Mouse (Mus musculus) MEL (cell line): ENCODE measurements at regions not wholly inside any gene's neighbourhood (a gene's known extent, or its start where the extent isn't known, plus 50 kb on each side); places are given as distances from the start of the nearest gene placed in this dataset.

Experiments used
- DNase-seq: peaks from one replicate; pipeline ENCODE4 v3.0.0; 2011; ENCODE audit warnings: low read depth, low spot score
- H3K27ac ChIP-seq: 2 replicates; pipeline ENCODE4 v1.5.1; 2012; ENCODE audit warnings: low read depth, mild to moderate bottlenecking, control low read depth, low read length, moderate library complexity; ENCODE audit not compliant: control insufficient read depth
- H3K27me3 ChIP-seq, 2 experiments: fragments of 150-350 bp in 1 of 2; sonication (generic) in 1 of 2; 2 replicates each; pipeline ENCODE4 v1.6.1; 2012; ENCODE audit warnings: low read length in 2 of 2, mild to moderate bottlenecking in 2 of 2, improper control_type of control experiment in 1 of 2, moderate library complexity in 1 of 2; ENCODE audit not compliant: insufficient read depth in 2 of 2, control insufficient read depth in 1 of 2
- H3K36me3 ChIP-seq, 2 experiments: 2 replicates each; pipeline ENCODE4 v1.6.1; 2012 to 2014; ENCODE audit warnings: low read length in 2 of 2, improper control_type of control experiment in 1 of 2, inconsistent platforms in 1 of 2, mild to moderate bottlenecking in 1 of 2; ENCODE audit not compliant: insufficient read depth in 2 of 2, control insufficient read depth in 1 of 2
- H3K4me1 ChIP-seq, 2 experiments: fragments of 150-350 bp in 1 of 2; sonication (generic) in 1 of 2; 2 replicates each; pipeline ENCODE4 v1.6.1; 2012; ENCODE audit warnings: low read length in 2 of 2, improper control_type of control experiment in 1 of 2, mild to moderate bottlenecking in 1 of 2; ENCODE audit not compliant: insufficient read depth in 2 of 2, control insufficient read depth in 1 of 2
- H3K4me3 ChIP-seq, 2 experiments: fragments of 150-350 bp in 1 of 2; sonication (generic) in 1 of 2; 2 replicates each; pipeline ENCODE4 v1.5.1; 2012; ENCODE audit warnings: low read depth in 2 of 2, low read length in 2 of 2, mild to moderate bottlenecking in 2 of 2, moderate library complexity in 2 of 2, control low read depth in 1 of 2, improper control_type of control experiment in 1 of 2; ENCODE audit not compliant: control insufficient read depth in 1 of 2, insufficient read depth in 1 of 2
- H3K79me2 ChIP-seq: 2 replicates; pipeline ENCODE4 v1.6.1; 2012; ENCODE audit warnings: mild to moderate bottlenecking, low read length, moderate library complexity; ENCODE audit not compliant: control insufficient read depth, poor library complexity, insufficient read depth
- H3K9ac ChIP-seq: 2 replicates; pipeline ENCODE4 v1.6.1; 2012; ENCODE audit warnings: low read depth, mild to moderate bottlenecking, control low read depth, low read length, moderate library complexity; ENCODE audit not compliant: control insufficient read depth, poor library complexity, severe bottlenecking
- H3K9me3 ChIP-seq: fragments of 150-350 bp; sonication (generic); replicated peaks from 2 replicates; pipeline ENCODE4 v1.6.1; 2012; ENCODE audit warnings: mild to moderate bottlenecking, low read length, improper control_type of control experiment, moderate library complexity; ENCODE audit not compliant: insufficient read depth
- CTCF ChIP-seq, 3 experiments: IDR thresholded peaks in 2 of 3; conservative IDR thresholded peaks in 1 of 3; 2 replicates each; pipeline ENCODE4 v1.5.1; 2011 to 2012; ENCODE audit warnings: low read length in 3 of 3, low read depth in 2 of 3, mild to moderate bottlenecking in 2 of 3, improper control_type of control experiment in 1 of 3, inconsistent platforms in 1 of 3, mixed read lengths in 1 of 3, moderate library complexity in 1 of 3; ENCODE audit not compliant: control insufficient read depth in 1 of 3, insufficient read depth in 1 of 3, poor library complexity in 1 of 3, severe bottlenecking in 1 of 3
- MAFK ChIP-seq: IDR thresholded peaks from 2 replicates; pipeline ENCODE4 v1.6.1; 2011; ENCODE audit warnings: low read depth, mild to moderate bottlenecking, low read length, improper control_type of control experiment, borderline replicate concordance
- MYB ChIP-seq: IDR thresholded peaks from 2 replicates; pipeline ENCODE4 v1.6.1; 2011; ENCODE audit warnings: mild to moderate bottlenecking, low read depth, low read length, improper control_type of control experiment
- RAD21 ChIP-seq: IDR thresholded peaks from 2 replicates; pipeline ENCODE4 v1.6.1; 2011; ENCODE audit warnings: mild to moderate bottlenecking, low read depth, low read length, improper control_type of control experiment

DNA sequence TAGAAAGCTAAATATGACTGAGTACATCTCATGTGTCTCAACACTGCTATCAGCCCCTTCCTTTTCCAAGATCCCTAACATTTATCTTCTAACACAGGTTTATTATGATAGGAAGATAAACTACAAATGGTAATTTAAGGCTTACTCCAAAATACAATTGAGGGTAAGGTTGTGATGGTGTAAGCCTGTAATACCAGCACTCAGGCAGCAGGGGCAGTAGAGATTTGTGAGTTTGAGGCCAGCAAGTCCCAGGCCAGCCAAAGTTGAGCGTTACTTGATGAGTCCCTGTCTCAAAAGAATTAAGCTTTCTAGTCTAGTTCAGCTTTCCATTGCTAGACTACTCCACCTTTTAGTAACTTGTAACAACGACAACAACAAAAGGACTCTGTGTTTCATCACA, 69.1 kb downstream of the Pabpc6 start:
- no peaks in the 10 kb centered on the region for H3K79me2 ChIP-seq
- no peak overlapping the region for H3K27ac ChIP-seq
- TF ChIP-seq CTCF (IDR thresholded peaks at IDR 0.05 in 2 of 3, conservative IDR thresholded peaks at IDR 0.05 in 1 of 3; ENCODE audit: control insufficient read depth in 1 of 3, insufficient read depth in 1 of 3, low read depth in 2 of 3, low read length in 3 of 3, poor library complexity in 1 of 3, severe bottlenecking in 1 of 3) (peak in 2 of 3 experiments; percentile 3 to 14; a peak in 1 of 6 replicates), MYB (no peak), MAFK (no peak), RAD21 (peak; percentile 15; the same call in 1 of the 2 replicates)
- no peak overlapping the region for H3K4me3 ChIP-seq
- DNase-seq: peak; percentile 7
- H3K27me3 ChIP-seq: no peaks in the 10 kb centered on the region
- H3K36me3 ChIP-seq: no peaks in the 10 kb centered on the region
- H3K9me3 ChIP-seq: no peaks in the 10 kb centered on the region
- no peak overlapping the region for H3K9ac ChIP-seq
- H3K4me1 ChIP-seq: no peaks in the 10 kb centered on the region
